Mouse (Mus musculus) midbrain, embryonic 16.5 days (tissue): ENCODE results near the gene Klf15. TPM values are rescaled to one million over a fixed set of nuclear protein-coding genes. Genes with fewer than 3 reads are reported as not detected.

ENCODE experiments used
- ATAC-seq: fragments of 200-750 bp; cut with Nextera tagmentation; 2 replicates; pipeline ENCODE4 v1.8.0; 2017; ENCODE audit warnings: moderate TSS enrichment
- H3K27ac ChIP-seq: fragments of 300-500 bp; sonication (generic); 2 replicates; pipeline ENCODE4 v1.5.1; 2014; ENCODE audit warnings: mild to moderate bottlenecking, low read length, mixed read lengths
- H3K27me3 ChIP-seq: fragments of 300-500 bp; sonication (generic); 2 replicates; pipeline ENCODE4 v1.6.1; 2014; ENCODE audit warnings: low read depth, low read length, mixed read lengths; ENCODE audit not compliant: control insufficient read depth, insufficient read depth
- H3K36me3 ChIP-seq: fragments of 300-500 bp; sonication (generic); 2 replicates; pipeline ENCODE4 v1.6.1; 2014; ENCODE audit warnings: mild to moderate bottlenecking, low read length, moderate library complexity, mixed read lengths; ENCODE audit not compliant: control insufficient read depth, insufficient read depth
- H3K4me1 ChIP-seq: fragments of 300-500 bp; sonication (generic); 2 replicates; pipeline ENCODE4 v1.6.1; 2014; ENCODE audit warnings: mild to moderate bottlenecking, low read length, mixed read lengths; ENCODE audit not compliant: control insufficient read depth, insufficient read depth
- H3K4me2 ChIP-seq: fragments of 300-500 bp; sonication (generic); 2 replicates; pipeline ENCODE4 v1.6.1; 2014; ENCODE audit warnings: mild to moderate bottlenecking, low read length, mixed read lengths
- H3K4me3 ChIP-seq: fragments of 300-500 bp; sonication (generic); 2 replicates; pipeline ENCODE4 v1.5.1; 2014; ENCODE audit warnings: low read depth, mild to moderate bottlenecking, low read length, moderate library complexity, mixed read lengths
- H3K9ac ChIP-seq: fragments of 300-500 bp; sonication (generic); 2 replicates; pipeline ENCODE4 v1.6.1; 2014; ENCODE audit warnings: low read depth, low read length, mixed read lengths
- H3K9me3 ChIP-seq: fragments of 300-500 bp; sonication (generic); replicated peaks from 2 replicates; pipeline ENCODE4 v1.6.1; 2014; ENCODE audit warnings: mild to moderate bottlenecking, low read length, mixed read lengths; ENCODE audit not compliant: control insufficient read depth, poor library complexity, severe bottlenecking
- WGBS: fragments of 180-500 bp; shearing (Covaris S2); extraction: QIAGEN DNeasy Blood & Tissue Kit; methylation state at CpG from one replicate; pipeline ENCODE4 v1.1.7; 2014; 5-methylcytosine and 5-hydroxymethylcytosine counted together
- polyA plus RNA-seq: library from polyadenylated mRNA; unstranded; fragments of >200 nt; fragmentation: Nextera tagmentation; extraction: Ambion mirVana; gene quantifications from 2 replicates; pipeline ENCODE4 v1.2.1, GENCODE M21; 2015

Klf15 gene
- polyA plus RNA-seq, 1 experiment from 2014 or later, result 17.5 TPM

GRCm38 (mm10) chr6:90494566-90494965, 32.2 kb downstream of the Klf15 start:
- H3K4me3 ChIP-seq, result no peak overlapping the region
- WGBS, result 83% methylated on average over 3 of the region's 3 CpGs
- no peak overlapping the region for H3K9ac ChIP-seq
- peaks cover 8% of the 10 kb centered on the region; the same call in 1 of the 2 replicates for H3K4me1 ChIP-seq
- no peak for ATAC-seq
- H3K27me3 ChIP-seq, result no peaks in the 10 kb centered on the region
- H3K9me3 ChIP-seq, result no peaks in the 10 kb centered on the region
- no peaks in the 10 kb centered on the region for H3K36me3 ChIP-seq
- H3K27ac ChIP-seq, result no peak overlapping the region
- no peak overlapping the region for H3K4me2 ChIP-seq

- Histone ChIP-seq H3K9ac (no peak overlapping the region), H3K4me1 (peaks cover 12% of the 10 kb centered on the region; the same call in 1 of the 2 replicates), H3K9me3 (no peaks in the 10 kb centered on the region), H3K4me2 (no peak overlapping the region), H3K27me3 (no peaks in the 10 kb centered on the region), H3K4me3 (no peak overlapping the region), H3K27ac (peak overlapping the region; percentile 50; the same call in 1 of the 2 replicates), H3K36me3 (no peaks in the 10 kb centered on the region)
- 39% methylated on average over 6 of the region's 7 CpGs for WGBS
- peak; percentile 90 for ATAC-seq
Observed at GRCm38 (mm10) chr6:90495282-90495912, 33.0 kb downstream of the Klf15 start.

GRCm38 (mm10) chr6:90496217-90496616, 33.8 kb downstream of the Klf15 start:
- Histone ChIP-seq H3K4me2 (no peak overlapping the region), H3K4me1 (peaks cover 12% of the 10 kb centered on the region; the same call in 1 of the 2 replicates), H3K9me3 (no peaks in the 10 kb centered on the region), H3K27me3 (no peaks in the 10 kb centered on the region), H3K27ac (no peak overlapping the region), H3K9ac (no peak overlapping the region), H3K4me3 (no peak overlapping the region), H3K36me3 (no peaks in the 10 kb centered on the region)
- 69% methylated on average over 3 of the region's 3 CpGs for WGBS
- ATAC-seq, result no peak

- no peaks in the 10 kb centered on the region for H3K9me3 ChIP-seq
- no peak overlapping the region for H3K27ac ChIP-seq
- 34% methylated on average over 4 of the region's 4 CpGs for WGBS
- H3K36me3 ChIP-seq, result no peaks in the 10 kb centered on the region
- no peak overlapping the region for H3K4me3 ChIP-seq
- H3K27me3 ChIP-seq, result no peaks in the 10 kb centered on the region
- ATAC-seq, result no peak
- H3K9ac ChIP-seq, result 0 out of 2 replicates have a peak overlapping the region, but pooled peaks have one; percentile 25
- H3K4me2 ChIP-seq, result no peak overlapping the region
- H3K4me1 ChIP-seq, result peaks cover 12% of the 10 kb centered on the region; the same call in 1 of the 2 replicates
Observed at GRCm38 (mm10) chr6:90499509-90499908, 37.1 kb downstream of the Klf15 start.

- no peak for ATAC-seq
- Histone ChIP-seq H3K9me3 (no peaks in the 10 kb centered on the region), H3K27me3 (no peaks in the 10 kb centered on the region), H3K4me1 (0 out of 2 replicates have a peak, but pooled peaks cover 9% of the 10 kb centered on the region), H3K36me3 (no peaks in the 10 kb centered on the region), H3K4me3 (no peak overlapping the region), H3K4me2 (no peak overlapping the region), H3K27ac (no peak overlapping the region), H3K9ac (no peak overlapping the region)
- WGBS, result 82% methylated on average over 8 of the region's 8 CpGs
Observed at GRCm38 (mm10) chr6:90501222-90501940, 39.0 kb downstream of the Klf15 start.

GRCm38 (mm10) chr6:90505906-90506305, 43.5 kb downstream of the Klf15 start:
- H3K27ac ChIP-seq, result peak overlapping the region; percentile 74
- WGBS, result 63% methylated on average over 6 of the region's 6 CpGs
- no peak overlapping the region for H3K9ac ChIP-seq
- no peaks in the 10 kb centered on the region for H3K36me3 ChIP-seq
- H3K4me3 ChIP-seq, result no peak overlapping the region
- ATAC-seq, result no peak
- H3K9me3 ChIP-seq, result no peaks in the 10 kb centered on the region
- no peak overlapping the region for H3K4me2 ChIP-seq
- H3K27me3 ChIP-seq, result no peaks in the 10 kb centered on the region
- H3K4me1 ChIP-seq, result peaks cover 4% of the 10 kb centered on the region; the same call in 1 of the 2 replicates

- H3K9me3 ChIP-seq, result no peaks in the 10 kb centered on the region
- no peaks in the 10 kb centered on the region for H3K27me3 ChIP-seq
- H3K9ac ChIP-seq, result no peak overlapping the region
- H3K4me2 ChIP-seq, result no peak overlapping the region
- H3K4me1 ChIP-seq, result peaks cover 4% of the 10 kb centered on the region; the same call in 1 of the 2 replicates
- H3K4me3 ChIP-seq, result no peak overlapping the region
- 56% methylated on average over 16 of the region's 16 CpGs for WGBS
- peak overlapping the region; percentile 74 for H3K27ac ChIP-seq
- ATAC-seq, result peak; percentile 90
- no peaks in the 10 kb centered on the region for H3K36me3 ChIP-seq
Observed at GRCm38 (mm10) chr6:90506673-90507311, 44.4 kb downstream of the Klf15 start.

- H3K27me3 ChIP-seq, result no peaks in the 10 kb centered on the region
- ATAC-seq, result no peak
- no peaks in the 10 kb centered on the region for H3K9me3 ChIP-seq
- H3K4me1 ChIP-seq, result peaks cover 4% of the 10 kb centered on the region; the same call in 1 of the 2 replicates
- peak overlapping the region; percentile 74 for H3K27ac ChIP-seq
- H3K9ac ChIP-seq, result no peak overlapping the region
- H3K36me3 ChIP-seq, result no peaks in the 10 kb centered on the region
- no peak overlapping the region for H3K4me2 ChIP-seq
- H3K4me3 ChIP-seq, result no peak overlapping the region
Observed at GRCm38 (mm10) chr6:90507443-90507842, 45.1 kb downstream of the Klf15 start.
